Mouse (Mus musculus): Measurements from ENCODE around the gene Shroom2. TPM values are rescaled to one million over a fixed set of nuclear protein-coding genes. Genes with fewer than 3 reads are reported as not detected.

Gene Shroom2
- polyA plus RNA-seq, 1 experiment: 86.1 TPM

DNA sequence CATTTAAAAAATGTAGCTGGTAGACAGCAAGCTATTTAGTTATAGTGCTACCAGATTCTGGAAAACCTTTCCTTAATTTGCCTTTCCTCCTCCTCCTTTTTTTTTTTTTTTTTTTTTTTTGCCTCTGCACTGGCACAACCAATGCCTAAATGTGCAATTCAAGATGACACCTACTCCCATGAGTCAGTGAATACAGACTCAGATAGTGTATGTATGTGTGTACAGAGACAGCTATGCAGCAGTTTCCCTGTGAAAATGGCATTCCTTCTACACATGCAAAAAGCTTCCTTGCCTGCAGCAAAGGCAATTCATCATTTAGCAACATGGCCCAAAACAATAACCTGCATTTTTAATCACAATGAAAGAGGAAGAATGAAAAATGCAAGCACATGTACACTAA, 126.1 kb downstream of the Shroom2 start:
- DNase-seq (ENCODE audit: low read depth): peak; percentile 48
- TF ChIP-seq POLR2A (IDR thresholded peaks at IDR 0.05; ENCODE audit: borderline replicate concordance, extremely low read depth, insufficient read depth, insufficient read length, poor library complexity, severe bottlenecking): no peak
- TF ChIP-seq CTCF (IDR thresholded peaks at IDR 0.05; ENCODE audit: borderline replicate concordance, extremely low read depth, insufficient read depth, insufficient read length): no peak

DNA sequence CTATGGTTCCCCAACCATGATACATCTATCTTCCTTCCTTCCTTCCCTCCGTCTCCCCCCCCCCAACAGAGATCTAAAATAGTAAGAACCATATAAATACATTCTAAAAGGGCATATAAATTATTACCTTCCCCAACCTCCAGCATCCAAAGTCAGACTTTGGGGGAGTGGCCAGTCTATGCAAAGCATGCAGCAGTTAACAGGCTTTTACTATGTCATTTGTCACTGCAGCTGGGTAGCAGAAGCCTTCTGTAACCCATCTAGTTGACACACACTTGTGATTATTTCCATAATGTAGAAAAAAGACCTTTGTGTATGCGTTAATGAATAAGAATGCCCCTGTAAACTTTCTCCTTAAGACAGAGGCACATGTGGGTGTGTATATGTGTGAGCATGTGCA, 126.6 kb downstream of the Shroom2 start:
- peak; percentile 22 for DNase-seq (ENCODE audit: low read depth)
- TF ChIP-seq POLR2A (IDR thresholded peaks at IDR 0.05; ENCODE audit: borderline replicate concordance, extremely low read depth, insufficient read depth, insufficient read length, poor library complexity, severe bottlenecking) (no peak), CTCF (IDR thresholded peaks at IDR 0.05; ENCODE audit: borderline replicate concordance, extremely low read depth, insufficient read depth, insufficient read length) (no peak)

DNA sequence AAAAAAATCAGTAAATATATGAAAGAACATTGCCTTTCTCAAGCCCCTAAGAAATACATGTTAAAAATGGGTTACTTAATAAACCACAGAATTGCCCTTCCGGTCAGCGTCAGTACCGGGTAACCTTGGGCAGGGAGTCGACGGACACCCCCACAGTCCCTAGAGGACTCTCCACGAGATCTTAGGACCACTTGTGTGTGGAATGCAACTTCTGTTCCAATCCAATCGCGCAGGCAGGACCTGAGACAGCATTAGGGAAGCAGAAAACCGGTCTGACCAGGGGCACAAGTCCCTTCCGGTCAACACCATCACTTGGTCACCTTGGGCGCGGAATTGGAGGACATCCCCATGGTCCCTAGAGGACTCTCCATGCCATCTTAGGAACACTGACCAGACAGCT, 133.9 kb downstream of the Shroom2 start:
- DNase-seq (ENCODE audit: low read depth): no peak
- TF ChIP-seq POLR2A (IDR thresholded peaks at IDR 0.05; ENCODE audit: borderline replicate concordance, extremely low read depth, insufficient read depth, insufficient read length, poor library complexity, severe bottlenecking): no peak
- TF ChIP-seq CTCF (IDR thresholded peaks at IDR 0.05; ENCODE audit: borderline replicate concordance, extremely low read depth, insufficient read depth, insufficient read length): no peak

DNA sequence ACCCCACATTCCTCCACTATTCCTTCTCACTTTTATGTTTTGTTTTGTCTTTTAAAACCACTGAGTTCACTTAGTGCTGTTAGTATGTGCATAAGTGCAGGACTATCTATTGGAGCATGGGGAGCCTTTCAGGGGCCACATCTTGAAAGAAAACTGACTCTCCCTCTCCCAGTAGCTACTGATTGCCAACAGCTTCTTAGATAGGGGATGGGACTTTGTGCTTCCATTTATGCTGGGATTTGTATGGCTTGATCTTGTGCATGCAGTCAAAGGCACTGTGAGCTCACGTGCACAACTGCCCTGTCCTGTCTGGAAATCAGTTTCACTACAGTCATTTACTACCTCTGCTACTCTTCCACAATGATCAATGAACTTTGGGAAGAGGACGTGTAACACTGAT, 147.9 kb downstream of the Shroom2 start:
- TF ChIP-seq POLR2A (IDR thresholded peaks at IDR 0.05; ENCODE audit: borderline replicate concordance, extremely low read depth, insufficient read depth, insufficient read length, poor library complexity, severe bottlenecking) (no peak), CTCF (IDR thresholded peaks at IDR 0.05; ENCODE audit: borderline replicate concordance, extremely low read depth, insufficient read depth, insufficient read length) (no peak)
- DNase-seq (ENCODE audit: low read depth): no peak

DNA sequence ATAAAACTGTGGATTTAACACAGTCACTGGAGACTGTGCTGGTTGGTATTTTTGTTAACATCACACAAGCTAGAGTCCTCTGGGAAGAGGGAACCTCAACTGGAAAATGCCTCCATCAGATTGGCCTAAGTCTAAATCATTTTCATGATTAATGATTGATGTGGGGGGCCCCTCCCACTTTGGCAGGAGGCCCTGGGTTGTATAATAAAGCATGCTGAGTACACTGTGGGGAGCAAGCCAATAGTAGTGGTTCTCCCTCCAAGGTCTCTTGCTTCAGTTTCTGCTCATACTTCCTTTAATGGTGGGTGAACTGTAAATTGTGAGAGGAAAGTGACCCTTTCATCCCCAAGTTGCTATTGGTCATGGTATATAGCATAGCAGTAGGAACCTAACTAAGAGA, 148.3 kb downstream of the Shroom2 start:
- DNase-seq (ENCODE audit: low read depth): no peak
- TF ChIP-seq POLR2A (IDR thresholded peaks at IDR 0.05; ENCODE audit: borderline replicate concordance, extremely low read depth, insufficient read depth, insufficient read length, poor library complexity, severe bottlenecking): no peak
- no peak for TF ChIP-seq CTCF (IDR thresholded peaks at IDR 0.05; ENCODE audit: borderline replicate concordance, extremely low read depth, insufficient read depth, insufficient read length)

DNA sequence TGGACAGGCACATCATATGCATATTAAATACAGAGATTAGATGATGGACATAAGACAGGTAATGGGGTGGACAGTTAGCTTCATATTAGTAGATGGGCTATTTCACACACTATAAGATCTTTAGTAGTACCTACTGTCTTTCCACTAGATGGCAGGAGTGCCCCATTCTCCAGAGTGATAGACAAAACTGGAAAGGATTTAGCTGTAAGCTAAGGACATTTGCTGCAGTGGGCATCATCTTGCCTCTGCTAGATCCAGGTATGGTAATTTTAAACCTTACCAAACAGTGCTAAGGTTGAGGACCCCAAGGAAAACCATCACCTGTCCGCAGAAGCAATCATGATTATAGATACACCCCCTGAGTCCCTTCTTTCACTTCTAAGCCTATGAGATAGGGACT, 150.8 kb downstream of the Shroom2 start:
- no peak; the same call in 1 of the 2 replicates for TF ChIP-seq CTCF (IDR thresholded peaks at IDR 0.05; ENCODE audit: borderline replicate concordance, extremely low read depth, insufficient read depth, insufficient read length)
- no peak for TF ChIP-seq POLR2A (IDR thresholded peaks at IDR 0.05; ENCODE audit: borderline replicate concordance, extremely low read depth, insufficient read depth, insufficient read length, poor library complexity, severe bottlenecking)
- peak; percentile 82 for DNase-seq (ENCODE audit: low read depth)

DNA sequence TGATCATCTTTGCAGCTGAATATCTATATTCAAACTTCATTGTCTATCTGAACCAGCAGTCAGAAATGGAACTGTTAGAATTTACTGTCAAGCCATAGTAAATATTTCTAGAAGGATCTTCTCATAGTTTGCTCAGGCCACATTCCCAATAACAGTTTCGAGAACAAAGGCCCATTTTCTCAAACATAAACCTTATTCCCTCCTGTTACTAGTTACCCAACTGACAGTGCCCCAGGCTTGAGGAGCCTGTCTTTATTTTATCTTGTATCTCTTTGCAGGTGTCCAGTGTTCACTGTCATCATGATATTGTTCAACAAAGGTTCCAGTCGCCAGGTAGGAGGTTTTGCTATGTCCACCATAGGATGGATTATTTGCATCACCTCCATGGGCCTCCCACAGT, 206.2 kb downstream of the Shroom2 start, which contains the start of gene Cldn34a:
Gene Cldn34a (plus strand): TSS at position 301 of the 400 bp plus-strand sequence.
- DNase-seq (ENCODE audit: low read depth): no peak
- TF ChIP-seq CTCF (IDR thresholded peaks at IDR 0.05; ENCODE audit: borderline replicate concordance, extremely low read depth, insufficient read depth, insufficient read length): no peak
- no peak for TF ChIP-seq POLR2A (IDR thresholded peaks at IDR 0.05; ENCODE audit: borderline replicate concordance, extremely low read depth, insufficient read depth, insufficient read length, poor library complexity, severe bottlenecking)

Other genes with a start within 250 kb of the Shroom2 start
- gene Cldn34a, start 206.1 kb downstream of the Shroom2 start, polyA plus RNA-seq (2012; rRNA removed): not detected in 2 replicates
- 0.14 and 0.26 TPM in 2 replicates for gene Gpr143, start 12.5 kb upstream of the Shroom2 start, polyA plus RNA-seq (2012; rRNA removed)
- 1.8 and 2.3 TPM in 2 replicates for gene Usp51, start 237.0 kb upstream of the Shroom2 start, polyA plus RNA-seq (2012; rRNA removed)

Data from brain, embryonic 14.5 days (tissue).